Mouse (Mus musculus): Measurements from ENCODE around the gene Lcn12. TPM values are rescaled to one million over a fixed set of nuclear protein-coding genes. Genes with fewer than 3 reads are reported as not detected.

Gene Lcn12
- polyA plus RNA-seq, 1 experiment from 2014 or later: not detected

DNA sequence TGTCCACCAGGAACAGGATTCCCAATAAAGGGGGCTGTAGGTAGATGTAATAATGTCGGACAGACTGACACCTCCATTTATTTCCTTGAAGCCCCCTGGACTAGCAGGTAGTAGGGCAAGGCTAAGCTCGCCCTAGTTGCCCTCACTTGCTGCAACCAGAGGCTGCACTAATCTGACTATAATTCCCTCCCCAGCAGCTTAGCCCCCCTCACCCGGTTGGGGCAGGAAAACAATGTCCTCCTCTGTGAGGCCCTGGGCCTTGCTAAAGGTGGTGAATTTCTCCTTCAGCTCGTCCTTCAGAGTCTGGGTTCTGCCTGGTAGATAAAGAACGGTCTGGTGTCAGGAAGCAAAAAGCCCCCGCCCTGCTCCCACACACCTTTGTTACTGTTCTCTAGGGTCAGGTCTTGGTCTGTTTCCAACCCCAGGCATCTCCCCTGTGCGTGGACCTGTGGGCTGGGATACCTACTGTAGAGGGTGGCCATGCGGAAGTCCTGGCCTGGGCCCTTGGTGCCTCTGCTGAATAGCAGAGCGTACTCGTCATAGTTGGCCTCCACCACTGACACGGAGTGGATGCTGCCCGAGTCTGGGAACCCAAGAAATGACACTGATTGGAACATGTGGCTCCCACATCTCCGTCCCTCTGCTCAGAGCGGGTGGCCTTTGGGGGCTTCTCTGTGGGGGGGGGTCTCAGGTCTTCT, 26.0 kb downstream of the Lcn12 start:
- Histone ChIP-seq H3K27me3 (replicated peaks) (0 out of 2 replicates have a peak, but pooled peaks cover 14% of the 10 kb centered on the region), H3K4me2 (no peak overlapping the region), H3K9me3 (replicated peaks) (no peaks in the 10 kb centered on the region), H3K4me3 (no peak overlapping the region), H3K9ac (no peak overlapping the region), H3K36me3 (no peaks in the 10 kb centered on the region), H3K27ac (no peak overlapping the region), H3K4me1 (peaks cover 10% of the 10 kb centered on the region)
- ATAC-seq: no peak
- 59% methylated on average over 14 of the region's 14 CpGs for WGBS (ENCODE audit: insufficient replicate concordance)

DNA sequence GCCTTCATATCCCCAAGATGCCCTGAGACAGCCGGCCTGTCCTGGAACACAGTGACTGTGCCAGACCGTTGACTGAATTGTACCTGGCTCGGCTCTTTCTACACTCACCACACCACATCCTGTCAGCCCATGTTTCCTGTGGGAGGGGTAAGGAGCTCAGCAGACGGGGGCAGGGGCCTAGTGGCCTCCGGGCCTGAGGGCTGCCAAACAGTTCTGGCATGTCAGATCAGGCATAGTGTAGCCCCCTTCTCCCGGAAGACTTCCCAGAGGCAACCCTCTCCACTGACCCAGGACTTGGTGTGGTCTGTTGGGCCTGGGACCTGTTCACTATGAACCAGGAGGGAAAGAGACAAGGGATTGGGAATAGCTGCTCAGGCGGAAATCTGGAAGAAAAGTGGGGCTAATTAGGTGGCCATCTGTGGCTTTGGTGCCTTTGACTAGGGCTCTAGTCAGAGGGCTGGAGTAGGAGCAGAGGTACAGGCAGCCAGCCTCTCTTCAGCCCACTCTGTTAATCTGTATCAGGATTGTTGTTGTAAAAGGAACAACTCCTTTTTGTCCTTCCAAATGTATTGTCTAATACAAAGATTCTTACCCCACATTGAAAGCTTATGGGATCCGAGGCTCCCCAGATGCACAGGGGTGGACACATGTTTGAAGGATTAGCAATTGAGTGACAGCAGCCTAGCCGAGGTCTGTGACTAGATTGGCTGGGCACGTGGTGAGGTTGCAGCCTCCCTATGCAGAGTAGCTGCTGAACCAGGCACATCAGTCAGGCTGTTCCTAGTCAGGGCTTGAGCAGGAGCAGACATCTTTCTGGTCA, 27.7 kb downstream of the Lcn12 start:
- no peak for ATAC-seq
- peaks cover 16% of the 10 kb centered on the region for H3K4me1 ChIP-seq
- no peak overlapping the region for H3K4me2 ChIP-seq
- H3K27ac ChIP-seq: peak overlapping the region; percentile 12; the same call in 1 of the 2 replicates
- no peaks in the 10 kb centered on the region for H3K36me3 ChIP-seq
- H3K9me3 ChIP-seq (replicated peaks): no peaks in the 10 kb centered on the region
- H3K9ac ChIP-seq: no peak overlapping the region
- H3K27me3 ChIP-seq (replicated peaks): 0 out of 2 replicates have a peak, but pooled peaks cover 14% of the 10 kb centered on the region
- WGBS (ENCODE audit: insufficient replicate concordance): 21% methylated on average over 10 of the region's 10 CpGs
- H3K4me3 ChIP-seq: no peak overlapping the region

DNA sequence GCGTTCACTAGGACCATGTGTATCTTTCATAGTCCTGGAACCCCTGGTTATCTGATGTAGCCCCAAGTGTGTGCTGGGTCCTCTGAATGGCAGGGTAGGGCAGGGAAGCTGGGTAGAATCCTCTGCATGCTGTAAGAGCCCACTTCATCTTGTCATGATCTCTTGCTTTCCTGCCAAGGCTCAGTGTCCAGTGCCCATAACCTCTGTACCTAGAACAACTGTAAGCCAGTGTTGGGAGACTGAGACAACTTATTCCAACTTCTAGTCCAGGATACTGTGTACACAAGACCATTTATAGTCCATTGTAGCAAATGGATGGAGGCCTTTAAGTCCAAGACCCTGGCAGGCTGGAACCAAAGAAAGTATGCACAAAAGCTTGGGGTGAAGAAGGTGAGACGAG, 28.5 kb downstream of the Lcn12 start:
- WGBS (ENCODE audit: insufficient replicate concordance): 50% methylated on average over 2 of the region's 2 CpGs
- Histone ChIP-seq H3K27me3 (replicated peaks) (0 out of 2 replicates have a peak, but pooled peaks cover 14% of the 10 kb centered on the region), H3K4me1 (peaks cover 20% of the 10 kb centered on the region), H3K9me3 (replicated peaks) (no peaks in the 10 kb centered on the region), H3K4me2 (no peak overlapping the region), H3K27ac (peak overlapping the region; percentile 21; the same call in 1 of the 2 replicates), H3K4me3 (no peak overlapping the region), H3K9ac (no peak overlapping the region), H3K36me3 (no peaks in the 10 kb centered on the region)
- no peak for ATAC-seq

DNA sequence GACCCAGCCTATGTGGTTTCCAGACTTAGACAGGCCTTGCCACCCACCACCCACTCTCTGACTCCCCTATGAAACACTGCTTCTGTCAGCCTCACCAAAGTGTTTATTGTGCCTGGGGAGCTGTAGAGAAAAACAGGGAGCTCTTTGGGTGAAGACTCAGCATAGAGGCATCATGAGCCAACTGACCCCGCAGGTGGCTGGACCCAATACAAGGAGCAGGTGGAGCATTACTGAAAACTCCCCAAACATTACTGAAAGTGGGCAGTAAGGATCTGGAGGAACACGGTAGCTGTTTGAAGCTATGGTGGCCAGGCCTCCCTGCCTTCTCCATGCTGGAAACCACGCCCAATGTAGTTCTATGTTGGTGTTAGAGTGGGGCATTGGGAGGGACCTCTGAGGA, 30.1 kb downstream of the Lcn12 start:
- Histone ChIP-seq H3K36me3 (peaks cover under 1% of the 10 kb centered on the region; the same call in 1 of the 2 replicates), H3K27me3 (replicated peaks) (0 out of 2 replicates have a peak, but pooled peaks cover 3% of the 10 kb centered on the region), H3K27ac (no peak overlapping the region), H3K4me1 (peaks cover 35% of the 10 kb centered on the region), H3K9ac (no peak overlapping the region), H3K9me3 (replicated peaks) (no peaks in the 10 kb centered on the region), H3K4me2 (no peak overlapping the region), H3K4me3 (no peak overlapping the region)
- no peak for ATAC-seq
- WGBS (ENCODE audit: insufficient replicate concordance): 81% methylated on average over 3 of the region's 3 CpGs

DNA sequence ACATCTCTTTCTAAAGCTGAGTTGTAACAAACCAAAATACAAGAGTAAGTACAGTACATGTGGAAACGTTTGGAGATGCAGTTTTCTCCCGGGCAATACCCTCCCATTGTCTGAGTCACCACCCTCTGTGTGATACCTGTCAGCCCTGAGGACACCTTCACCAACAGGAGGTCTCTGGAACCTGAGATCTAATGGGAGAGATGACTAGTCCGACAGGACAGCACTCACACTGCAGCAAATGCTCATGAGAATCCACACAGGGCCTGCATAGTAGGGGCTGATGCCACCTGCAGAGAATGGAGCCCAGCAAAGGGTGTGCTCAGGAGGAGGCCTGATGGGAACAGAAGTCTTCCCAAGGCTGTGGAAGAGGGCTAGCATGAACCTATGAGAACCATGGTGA, 32.3 kb downstream of the Lcn12 start:
- WGBS (ENCODE audit: insufficient replicate concordance): 10% methylated on average over 3 of the region's 3 CpGs
- ATAC-seq: no peak
- Histone ChIP-seq H3K4me3 (peak overlapping the region; percentile 79), H3K9ac (peak overlapping the region; percentile 45; the same call in 1 of the 2 replicates), H3K36me3 (peaks cover 6% of the 10 kb centered on the region; the same call in 1 of the 2 replicates), H3K4me1 (peaks cover 44% of the 10 kb centered on the region), H3K27ac (peak overlapping the region; percentile 90), H3K9me3 (replicated peaks) (no peaks in the 10 kb centered on the region), H3K4me2 (peak overlapping the region; percentile 96), H3K27me3 (replicated peaks) (no peaks in the 10 kb centered on the region)

DNA sequence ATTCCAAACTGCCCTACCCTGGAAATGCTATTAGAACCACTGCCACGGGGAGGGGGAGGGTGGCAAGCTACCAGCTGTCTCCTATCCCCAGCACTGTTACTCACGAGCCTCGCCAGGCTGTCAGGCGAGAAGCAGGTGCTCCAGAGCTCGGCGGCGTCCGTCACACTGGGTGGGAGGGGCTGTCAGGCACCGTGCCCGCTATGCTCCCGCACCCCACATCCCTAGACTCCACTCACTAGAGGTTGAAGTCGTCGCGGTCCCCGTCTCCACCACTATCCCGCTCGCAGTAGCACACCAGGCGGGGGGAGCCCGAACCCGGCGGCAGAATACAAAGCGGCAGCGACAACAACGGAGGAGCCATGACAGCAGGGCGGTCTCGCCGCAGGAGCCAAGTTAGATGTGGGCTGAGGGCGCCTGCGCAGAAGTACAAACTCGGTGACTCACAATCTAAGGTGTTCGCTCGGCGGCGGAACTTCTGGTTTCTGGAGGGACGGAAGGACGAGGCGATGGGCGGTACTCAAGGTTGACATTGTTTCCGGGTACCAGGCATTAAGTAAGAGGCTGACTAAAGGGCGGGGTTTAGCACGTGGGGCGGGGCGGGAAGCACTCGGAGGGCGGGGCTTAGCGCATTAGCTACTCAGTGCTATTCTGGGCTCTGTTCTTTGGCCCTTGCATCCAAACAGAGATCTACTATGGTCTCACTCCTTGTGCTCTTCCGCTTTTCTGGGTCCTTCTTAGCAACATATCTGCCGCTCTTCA, 33.0 kb downstream of the Lcn12 start, which contains the start of gene Paxx:
Gene Paxx (minus strand): TSS at position 544 of the 759 bp plus-strand sequence.
- peak; percentile 87 for ATAC-seq
- H3K4me1 ChIP-seq: peaks cover 46% of the 10 kb centered on the region
- H3K27ac ChIP-seq: peak within 1 kb of the TSS; percentile 90

DNA sequence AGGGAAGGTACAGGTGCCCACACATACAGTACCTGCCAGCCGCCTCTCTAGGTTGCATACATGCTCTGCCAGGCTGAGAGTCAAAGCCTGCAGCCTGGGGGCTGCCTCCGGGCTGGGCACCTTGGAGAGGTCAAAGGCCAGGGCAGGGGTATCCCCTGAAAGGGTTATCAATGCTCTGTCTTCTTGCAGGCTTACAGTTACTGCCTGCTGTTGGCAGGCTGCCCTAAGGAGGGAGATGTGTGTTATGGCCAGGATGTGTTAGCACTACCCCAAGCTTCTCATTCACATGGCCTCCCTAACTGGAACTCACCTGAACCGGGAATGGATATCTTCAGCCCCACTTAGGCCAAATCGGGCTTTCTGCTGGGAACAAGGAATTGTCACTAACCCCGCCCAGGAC, 33.6 kb downstream of the Lcn12 start:
- Histone ChIP-seq H3K4me2 (peak overlapping the region; percentile 96), H3K4me3 (peak overlapping the region; percentile 79), H3K36me3 (peaks cover 6% of the 10 kb centered on the region; the same call in 1 of the 2 replicates), H3K9ac (peak overlapping the region; percentile 84), H3K27me3 (replicated peaks) (no peaks in the 10 kb centered on the region), H3K4me1 (peaks cover 40% of the 10 kb centered on the region), H3K9me3 (replicated peaks) (no peaks in the 10 kb centered on the region), H3K27ac (peak overlapping the region; percentile 90)
- 28% methylated on average over 5 of the region's 5 CpGs for WGBS (ENCODE audit: insufficient replicate concordance)
- no peak for ATAC-seq

More for the DNA sequence above, 33.0 kb downstream of the Lcn12 start, which contains the start of gene Paxx:
- WGBS (ENCODE audit: insufficient replicate concordance): under 1% methylated on average over 48 of the region's 48 CpGs
- H3K9me3 ChIP-seq (replicated peaks): no peaks in the 10 kb centered on the region
- peak within 1 kb of the TSS; percentile 79 for H3K4me3 ChIP-seq
- H3K9ac ChIP-seq: peak within 1 kb of the TSS; percentile 84
- no peaks in the 10 kb centered on the region for H3K27me3 ChIP-seq (replicated peaks)
- peaks cover 6% of the 10 kb centered on the region; the same call in 1 of the 2 replicates for H3K36me3 ChIP-seq
- peak within 1 kb of the TSS; percentile 96 for H3K4me2 ChIP-seq

DNA sequence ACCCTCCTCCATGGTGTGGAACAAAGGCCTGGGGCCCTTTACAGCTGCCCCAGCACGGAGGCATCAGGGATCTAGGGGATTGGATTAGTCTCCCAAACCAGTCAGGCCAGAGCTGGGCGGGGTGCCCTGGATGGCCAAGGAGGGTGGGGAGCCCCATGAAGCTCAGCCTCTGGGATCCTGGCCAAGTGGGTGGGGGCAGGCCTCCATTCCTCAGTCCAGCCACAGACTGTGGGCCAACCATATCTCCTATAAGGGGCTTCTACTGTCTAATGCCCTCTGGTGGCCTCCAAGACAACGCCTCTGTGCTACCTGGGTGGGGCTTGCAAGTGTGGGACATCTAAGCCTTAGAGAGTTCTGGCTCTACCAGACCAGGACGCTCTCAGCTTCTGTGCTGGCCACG, 34.8 kb downstream of the Lcn12 start:
- no peak for ATAC-seq
- H3K4me2 ChIP-seq: no peak overlapping the region
- no peaks in the 10 kb centered on the region for H3K9me3 ChIP-seq (replicated peaks)
- no peak overlapping the region for H3K27ac ChIP-seq
- H3K27me3 ChIP-seq (replicated peaks): no peaks in the 10 kb centered on the region
- no peak overlapping the region for H3K9ac ChIP-seq
- H3K4me3 ChIP-seq: no peak overlapping the region
- 73% methylated on average over 5 of the region's 5 CpGs for WGBS (ENCODE audit: insufficient replicate concordance)
- H3K4me1 ChIP-seq: peaks cover 39% of the 10 kb centered on the region
- H3K36me3 ChIP-seq: peaks cover 6% of the 10 kb centered on the region; the same call in 1 of the 2 replicates

DNA sequence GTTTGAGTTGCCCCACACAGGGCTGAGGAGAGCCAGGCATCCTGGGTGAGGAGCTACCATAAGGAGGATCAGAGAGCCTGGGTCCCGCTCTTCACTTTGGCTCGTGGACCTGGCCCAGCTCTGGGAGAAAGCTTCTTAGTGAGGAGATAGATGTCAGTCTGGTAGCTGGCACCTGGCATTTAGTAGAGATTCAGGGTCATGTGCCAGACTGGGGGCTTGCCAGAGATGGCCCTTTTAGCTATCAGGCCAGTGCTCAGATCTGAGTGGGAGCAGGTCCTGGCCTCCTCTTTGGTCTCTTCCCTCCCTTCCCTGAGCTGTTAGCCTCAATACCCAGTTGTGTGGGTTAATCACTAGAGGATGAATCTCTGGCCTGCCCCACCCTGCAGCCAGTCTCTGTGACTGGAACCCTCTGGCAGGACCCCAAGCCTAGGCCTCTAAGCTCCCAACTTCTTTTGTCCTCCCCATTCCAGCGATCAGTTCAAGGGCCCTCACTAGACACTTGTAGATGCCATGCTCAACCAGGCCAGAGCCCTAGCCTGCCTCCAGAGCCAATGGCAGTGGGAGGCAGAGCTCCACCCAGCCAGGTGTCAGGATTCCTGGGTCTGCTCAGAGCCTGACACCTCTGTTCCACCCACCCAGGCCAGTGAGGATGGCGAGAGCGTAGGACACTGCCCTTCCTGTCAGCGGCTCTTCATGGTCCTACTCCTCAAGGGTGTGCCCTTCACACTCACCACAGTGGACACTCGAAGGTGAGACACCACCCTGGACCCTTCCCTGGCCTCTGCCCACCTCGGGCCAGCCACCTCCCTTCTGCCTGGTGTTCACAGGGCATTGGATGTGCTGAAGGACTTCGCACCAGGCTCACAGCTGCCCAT, 36.5 kb downstream of the Lcn12 start:
- H3K4me3 ChIP-seq: no peak overlapping the region
- WGBS (ENCODE audit: insufficient replicate concordance): 77% methylated on average over 9 of the region's 9 CpGs
- H3K4me2 ChIP-seq: no peak overlapping the region
- H3K27me3 ChIP-seq (replicated peaks): no peaks in the 10 kb centered on the region
- no peak overlapping the region for H3K9ac ChIP-seq
- ATAC-seq: no peak
- H3K4me1 ChIP-seq: peaks cover 39% of the 10 kb centered on the region
- H3K9me3 ChIP-seq (replicated peaks): no peaks in the 10 kb centered on the region
- H3K36me3 ChIP-seq: peaks cover 6% of the 10 kb centered on the region; the same call in 1 of the 2 replicates
- H3K27ac ChIP-seq: no peak overlapping the region

DNA sequence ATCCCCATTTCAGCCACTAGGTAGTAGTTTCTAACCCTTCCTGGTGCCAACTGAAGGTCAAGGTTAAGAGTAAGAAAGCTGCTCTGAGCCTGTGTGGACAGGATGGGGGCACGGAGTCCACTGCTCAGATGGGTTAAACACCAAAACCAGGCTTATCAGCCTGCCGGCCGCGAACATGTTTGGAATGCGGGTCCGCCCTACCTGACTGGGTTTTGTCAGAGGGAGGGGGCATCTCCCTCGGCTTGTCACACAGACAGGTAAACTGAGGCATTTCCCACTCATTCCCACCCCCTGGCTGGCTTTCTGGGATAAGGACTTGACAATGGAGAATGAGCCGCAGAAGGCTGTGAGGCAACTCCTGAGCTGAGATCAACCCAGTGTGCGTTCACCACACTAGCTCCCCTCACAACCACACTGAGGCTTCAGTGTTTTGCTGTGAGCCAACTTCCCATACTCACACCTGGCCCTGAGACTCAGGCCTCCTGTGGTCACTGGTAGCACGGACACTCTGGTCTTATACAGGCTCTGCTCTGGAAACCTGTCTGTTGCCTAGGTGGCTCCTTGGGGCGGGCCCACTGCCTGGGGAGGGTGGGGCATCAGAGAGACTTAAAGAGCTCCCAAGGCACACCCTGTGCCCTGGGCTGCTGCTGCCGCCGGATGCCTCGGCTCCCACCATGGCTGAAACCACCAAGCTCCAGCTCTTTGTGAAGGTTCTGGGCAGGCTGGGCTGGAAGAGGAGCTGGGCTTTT, 37.3 kb downstream of the Lcn12 start, which contains the start of gene Clic3:
Gene Clic3 (plus strand): TSS at position 634 of the 749 bp plus-strand sequence.
- H3K9me3 ChIP-seq (replicated peaks): no peaks in the 10 kb centered on the region
- H3K27ac ChIP-seq: no peak within 1 kb of the TSS
- 50% methylated on average over 14 of the region's 14 CpGs for WGBS (ENCODE audit: insufficient replicate concordance)
- H3K36me3 ChIP-seq: peaks cover 6% of the 10 kb centered on the region; the same call in 1 of the 2 replicates
- H3K4me3 ChIP-seq: no peak within 1 kb of the TSS
- ATAC-seq: no peak
- H3K4me1 ChIP-seq: peaks cover 36% of the 10 kb centered on the region
- no peaks in the 10 kb centered on the region for H3K27me3 ChIP-seq (replicated peaks)
- H3K4me2 ChIP-seq: no peak within 1 kb of the TSS
- no peak within 1 kb of the TSS for H3K9ac ChIP-seq

Data from liver, embryonic 12.5 days (tissue).